Mouse (Mus musculus) adrenal gland, postnatal 10 days (tissue): ENCODE measurements around the gene Limd2. TPM values are rescaled to one million over a fixed set of nuclear protein-coding genes. Genes with fewer than 3 reads are reported as not detected.
"Not testable (repeated sequence)": the region's sequence is repeated elsewhere in the genome, so short reads cannot be mapped to it uniquely, and the experiment has no call there.

Source experiments
- DNase-seq: peaks from one replicate; pipeline ENCODE4 v3.0.0; 2021; ENCODE audit warnings: mixed read lengths
- total RNA-seq, 2 experiments: library from RNA; stranded (reverse); gene quantifications; 2 replicates each; pipeline ENCODE4 v1.2.3; 2021

Limd2 gene
- total RNA-seq, 2 experiments from 2014 or later = 40.4 to 43.1 TPM

DNA sequence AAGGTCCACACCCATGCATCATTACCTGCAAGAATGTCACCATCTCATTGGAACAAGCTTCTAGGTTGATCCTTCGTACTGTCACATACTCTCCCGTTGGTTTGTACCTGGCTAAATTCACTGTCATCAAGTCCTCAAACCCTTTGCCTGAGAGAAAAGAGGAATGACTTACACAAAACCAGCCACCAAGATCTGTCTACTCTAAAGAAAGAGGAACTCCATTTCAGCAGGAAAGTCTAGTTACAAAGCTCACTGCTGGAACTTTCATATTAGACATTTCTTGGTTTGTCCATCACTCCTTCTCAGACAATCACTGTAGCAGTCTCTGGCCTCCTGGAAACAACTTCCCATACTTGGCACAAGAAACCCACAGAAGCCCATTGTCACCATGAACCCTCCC, 12.6 kb upstream of the Limd2 start:
- DNase-seq = no peak

DNA sequence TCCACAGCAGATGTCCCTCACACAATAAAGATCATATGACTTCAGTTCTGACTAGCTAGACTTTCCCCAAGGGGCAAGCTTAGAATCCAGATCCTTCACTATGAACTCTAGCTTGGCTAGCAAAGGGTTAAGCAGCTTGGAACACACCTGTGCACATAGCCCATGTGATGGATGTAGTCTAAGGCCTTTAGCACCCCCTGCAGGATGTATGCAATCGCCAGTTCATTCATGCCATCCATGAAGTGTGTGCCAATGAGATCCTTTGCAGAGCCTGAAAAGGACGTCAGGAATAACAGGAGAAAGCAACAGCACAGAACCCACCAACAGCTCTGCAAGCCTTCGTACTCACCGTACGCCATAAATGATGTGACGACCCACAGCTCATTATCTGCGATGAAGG, 10.1 kb upstream of the Limd2 start:
- no peak for DNase-seq

DNA sequence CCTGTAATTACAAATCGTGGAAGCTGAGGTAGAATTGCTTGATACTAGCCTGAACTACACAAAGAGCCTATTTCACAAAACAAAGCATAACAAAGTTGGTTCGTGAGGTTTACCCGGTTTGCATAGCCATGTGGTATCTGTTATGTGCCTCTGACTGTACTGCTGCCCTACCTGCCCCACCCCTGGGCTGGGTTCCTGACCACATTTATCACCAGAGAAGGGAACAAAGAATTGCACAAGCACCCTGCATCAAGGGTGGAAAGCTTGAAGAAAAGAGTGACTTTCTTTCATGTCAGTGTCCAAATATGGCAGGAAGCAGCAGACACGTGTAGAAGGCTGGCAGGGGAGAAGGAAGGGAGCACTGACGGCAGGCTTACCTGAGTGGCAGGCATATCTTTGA, 6.8 kb upstream of the Limd2 start:
- no peak for DNase-seq

DNA sequence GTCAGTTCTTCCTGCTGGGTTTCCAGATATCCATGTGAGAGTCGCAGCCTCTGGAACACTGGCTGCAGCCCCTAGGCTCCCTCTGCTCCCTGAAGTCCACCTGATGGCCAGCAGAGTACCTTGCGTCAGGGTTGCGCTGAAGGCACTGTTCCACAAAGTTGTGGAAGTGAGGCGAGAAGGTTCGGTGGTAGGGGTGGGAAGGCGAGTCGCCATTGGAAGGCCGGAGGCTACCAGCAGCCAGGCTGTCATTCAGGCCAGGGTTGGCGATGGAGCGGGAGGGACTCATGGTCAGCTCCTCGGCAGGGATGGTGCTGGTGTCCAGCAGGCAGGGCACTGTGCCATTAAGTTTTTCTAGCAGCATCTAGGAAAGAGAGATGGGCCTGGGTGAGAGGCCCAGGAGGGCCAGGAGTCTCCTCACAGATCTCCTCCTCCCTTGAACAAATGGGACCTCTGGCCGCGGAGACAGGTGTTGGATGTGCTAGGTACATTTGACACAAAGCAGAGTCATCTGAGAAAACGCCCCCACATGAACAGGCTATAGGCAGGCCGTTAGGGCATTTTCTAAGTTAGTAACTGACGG, 4.0 kb upstream of the Limd2 start:
- no peak for DNase-seq

DNA sequence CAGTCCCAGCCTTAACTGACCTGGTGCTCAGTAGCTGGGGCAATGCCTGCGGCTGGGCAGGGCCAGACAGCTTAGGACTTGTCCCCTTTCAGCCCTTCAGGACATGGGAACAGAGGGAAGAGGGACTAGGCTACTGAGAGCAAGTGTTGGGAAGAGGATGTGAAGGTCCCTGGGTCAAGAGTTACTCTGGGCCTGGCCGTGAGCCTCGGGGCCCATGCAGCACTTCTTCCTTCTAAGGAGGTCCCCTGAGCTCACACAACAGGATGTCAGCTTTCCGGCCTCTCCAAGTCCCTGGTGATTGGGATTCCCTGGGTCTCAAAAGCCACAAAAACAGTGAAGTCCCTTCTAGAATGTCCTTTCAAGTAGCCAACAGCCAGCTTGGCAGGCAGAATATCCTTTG, 2.9 kb upstream of the Limd2 start:
- no peak for DNase-seq

DNA sequence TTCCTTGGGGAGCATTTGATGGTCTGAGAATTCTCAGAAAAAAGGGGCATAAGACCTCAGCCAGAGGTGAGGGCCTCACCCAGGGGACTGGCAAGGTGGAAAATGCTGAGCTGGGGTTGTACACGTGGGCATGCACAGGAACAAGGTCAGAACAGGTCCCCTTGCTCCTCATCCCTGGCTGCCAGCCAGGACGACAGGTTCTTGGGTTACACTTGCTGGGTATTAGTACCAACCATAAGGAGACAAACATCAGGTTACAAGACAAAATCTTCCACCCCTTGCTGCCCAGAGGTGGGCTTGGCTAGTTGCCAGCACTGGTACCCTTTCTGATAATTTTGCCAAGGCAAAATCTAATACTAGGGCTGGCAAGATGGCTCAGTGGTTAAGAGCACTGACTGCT, 1.6 kb upstream of the Limd2 start:
- no peak for DNase-seq

DNA sequence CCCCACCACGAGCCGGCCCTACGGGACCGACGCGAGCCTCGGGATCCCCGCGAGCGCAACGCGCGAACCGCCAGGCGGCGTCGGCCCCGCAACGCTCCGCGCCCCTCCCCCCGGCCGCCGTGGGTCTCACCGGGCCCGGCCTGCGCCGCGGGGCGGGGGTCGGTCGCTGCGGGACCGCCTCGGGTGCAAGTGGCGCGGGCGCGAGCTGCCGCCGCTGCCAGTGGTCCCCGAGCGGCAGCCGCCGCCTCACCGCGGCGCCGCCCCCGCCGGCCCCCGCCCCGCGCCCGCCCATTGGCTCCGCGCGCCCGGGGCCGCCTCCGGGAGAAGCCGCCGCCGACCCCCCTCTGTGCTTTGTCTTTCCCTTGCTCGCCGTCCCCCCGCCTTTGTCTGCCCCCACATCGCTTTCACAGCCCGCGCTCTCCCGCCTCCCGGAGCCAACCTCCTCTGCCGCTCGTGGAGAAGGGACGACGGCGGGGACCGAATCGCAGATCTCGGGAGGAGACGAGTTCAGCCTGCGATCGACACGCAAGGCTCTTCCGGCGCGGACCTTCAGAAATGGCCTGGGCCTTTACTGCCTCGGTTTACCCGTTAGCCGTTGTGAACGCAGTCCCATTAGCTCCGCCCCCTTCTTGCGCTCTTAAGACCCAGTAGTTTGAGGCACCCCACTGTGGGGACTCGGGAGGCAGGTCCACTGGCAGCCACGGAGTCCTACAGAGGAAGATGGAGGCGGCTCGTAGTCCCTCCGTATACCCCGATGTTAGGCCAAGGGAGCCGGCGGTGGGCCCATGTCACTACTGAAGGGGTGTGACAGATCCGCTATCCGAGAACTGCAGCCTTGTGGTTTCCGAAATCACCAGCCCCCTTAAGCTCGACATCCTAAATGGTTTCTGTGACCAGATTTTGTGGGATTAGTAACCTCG, 479 bp downstream of the Limd2 start:
- peak; percentile 86 for DNase-seq

DNA sequence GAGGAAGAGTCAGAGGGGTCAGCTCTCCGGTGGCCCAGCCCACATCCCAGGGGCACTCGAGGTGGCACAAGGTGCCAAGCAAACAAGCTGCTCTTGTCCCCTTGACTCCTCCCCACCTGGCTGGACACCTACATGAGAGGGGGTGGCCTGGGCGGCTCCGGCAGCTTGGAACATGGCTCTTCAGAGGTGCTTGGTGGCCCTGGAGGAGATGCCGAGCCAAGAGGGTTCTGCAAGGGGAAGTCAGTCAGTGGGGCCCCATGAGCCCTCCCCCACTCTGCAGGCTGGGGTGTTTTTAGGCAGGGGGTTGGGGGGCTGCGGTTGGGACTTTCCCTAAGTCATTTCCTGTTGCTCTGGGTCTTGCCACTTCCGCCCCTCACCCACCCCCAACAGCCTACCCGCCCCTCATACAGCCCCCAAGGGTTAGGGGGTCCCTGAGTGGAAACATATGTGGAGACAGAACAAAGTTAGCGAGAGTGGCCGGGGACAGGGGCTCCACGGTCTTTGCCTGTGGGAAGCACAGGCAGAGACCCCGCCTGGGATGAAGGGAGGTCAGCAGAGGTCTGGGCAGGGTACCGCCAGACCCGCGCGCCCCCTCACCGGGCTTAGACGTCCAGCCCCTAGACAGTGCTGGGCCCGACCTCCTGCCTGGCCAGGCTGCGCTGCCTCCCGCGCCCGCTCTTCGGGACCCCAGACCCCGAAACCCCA, 1.3 kb downstream of the Limd2 start:
- DNase-seq = peak; percentile 49

DNA sequence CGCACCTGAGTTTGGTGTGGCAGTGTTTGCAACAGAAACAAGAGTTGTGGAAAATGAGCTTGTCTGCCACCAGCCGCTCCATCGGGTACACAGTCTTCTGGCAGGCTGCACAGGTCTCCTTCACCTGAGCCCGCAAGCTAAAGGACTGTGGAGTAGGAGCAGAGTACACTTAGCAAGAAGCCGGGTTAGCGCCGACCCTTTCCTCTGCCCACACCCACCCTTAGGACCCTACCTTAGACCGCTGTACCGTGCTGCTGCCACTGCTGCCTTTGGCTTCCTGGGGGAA, 1.8 kb downstream of the Limd2 start:
- no peak for DNase-seq

DNA sequence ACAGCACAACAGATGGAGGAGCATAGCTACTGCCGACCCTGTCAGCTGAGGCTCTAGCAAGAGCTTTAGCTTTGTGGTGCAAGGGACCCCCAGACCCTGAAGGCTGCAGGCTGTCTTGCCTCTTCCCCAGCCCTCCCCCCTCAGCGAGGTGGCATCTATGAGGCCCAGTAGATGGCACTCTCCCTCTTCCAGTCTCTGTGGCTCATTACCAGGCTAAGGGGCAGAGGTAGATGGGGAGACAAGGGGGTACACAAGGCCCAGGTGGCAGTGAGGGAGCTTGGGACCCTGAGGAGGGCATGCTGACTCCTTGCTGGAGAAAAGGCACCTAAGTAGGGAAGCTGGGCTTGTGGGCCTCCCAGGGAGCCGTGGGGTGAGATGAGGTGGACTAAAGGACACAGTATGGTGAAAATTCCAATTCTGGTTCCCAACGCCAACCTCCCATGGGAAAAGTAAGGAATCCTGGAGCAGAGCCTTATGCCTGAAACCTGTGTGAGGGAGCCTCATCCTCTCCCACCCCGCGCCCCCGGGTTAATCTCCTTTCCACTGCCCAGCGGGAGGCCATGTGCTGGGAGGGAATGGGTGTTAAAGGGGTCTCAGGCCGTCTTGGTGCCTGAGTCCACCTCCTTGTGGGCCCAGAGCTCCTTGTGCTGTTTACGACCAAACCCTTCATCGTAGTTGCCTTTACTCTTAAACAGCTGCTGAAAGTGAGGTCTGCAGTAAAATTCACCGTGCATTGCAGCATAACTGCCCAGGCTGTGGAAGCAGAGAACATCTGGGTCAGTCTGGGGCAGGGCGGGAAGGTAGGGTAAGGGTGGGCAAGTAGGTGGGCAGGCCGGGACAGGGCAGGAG, 2.4 kb downstream of the Limd2 start:
- peak; percentile 43 for DNase-seq

DNA sequence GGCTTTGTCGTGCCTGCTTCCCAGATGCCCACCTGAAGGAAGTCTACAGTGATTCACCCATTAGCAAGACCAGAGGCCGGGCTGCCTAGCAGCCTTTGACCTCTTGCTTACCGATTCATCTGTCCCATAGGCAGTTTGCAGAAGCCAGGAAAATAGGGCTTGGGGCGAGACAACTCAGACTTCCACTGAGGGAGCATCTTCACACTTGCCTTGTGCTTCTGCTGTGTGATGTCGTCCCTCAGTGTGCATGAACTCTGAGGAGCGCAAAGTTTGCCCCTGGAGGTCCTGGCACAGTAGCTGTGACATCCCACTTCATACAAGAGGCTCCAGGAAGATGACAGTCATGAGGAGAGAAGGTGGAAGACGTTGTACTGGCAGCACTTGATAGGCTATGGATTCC, 3.5 kb downstream of the Limd2 start:
- no peak for DNase-seq

DNA sequence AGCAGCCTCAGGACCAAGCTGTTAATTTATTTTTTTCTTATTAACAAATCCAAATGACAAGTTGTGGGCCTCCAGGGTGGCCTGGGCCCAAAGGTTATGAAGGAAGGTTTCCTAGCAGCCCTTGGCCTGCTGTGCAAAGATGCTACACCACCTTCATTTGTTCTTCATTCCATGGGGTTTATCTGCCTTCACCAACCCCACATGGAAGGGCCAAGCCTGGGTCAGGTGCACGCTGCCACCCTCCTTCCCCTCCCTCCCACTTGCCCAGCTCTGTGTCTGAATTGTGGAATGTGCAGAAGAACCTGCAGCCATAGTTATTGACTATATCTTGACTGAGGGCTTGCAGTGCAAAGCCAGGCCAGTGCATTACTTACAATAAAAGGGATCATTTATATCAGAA, 4.4 kb downstream of the Limd2 start:
- no peak for DNase-seq

DNA sequence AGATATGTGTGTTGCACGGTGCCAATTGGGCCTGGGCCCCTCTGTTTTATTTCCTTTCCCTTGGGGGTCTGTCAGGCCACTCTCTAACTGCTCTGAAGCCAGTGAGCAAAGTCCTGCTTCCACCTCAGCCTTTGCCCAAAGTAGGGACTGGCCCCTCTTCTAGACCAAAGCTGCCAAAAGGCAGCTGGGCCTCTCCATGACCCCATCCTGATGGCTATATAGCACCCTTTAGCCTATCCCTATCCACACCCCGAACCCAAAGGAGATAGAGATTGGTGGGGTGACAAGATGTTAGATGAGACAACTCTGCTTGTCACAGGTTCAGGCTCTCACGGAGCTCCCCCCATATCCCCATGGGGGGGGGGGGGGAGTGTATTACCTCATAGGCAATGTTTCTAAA, 4.9 kb downstream of the Limd2 start:
- no peak for DNase-seq

DNA sequence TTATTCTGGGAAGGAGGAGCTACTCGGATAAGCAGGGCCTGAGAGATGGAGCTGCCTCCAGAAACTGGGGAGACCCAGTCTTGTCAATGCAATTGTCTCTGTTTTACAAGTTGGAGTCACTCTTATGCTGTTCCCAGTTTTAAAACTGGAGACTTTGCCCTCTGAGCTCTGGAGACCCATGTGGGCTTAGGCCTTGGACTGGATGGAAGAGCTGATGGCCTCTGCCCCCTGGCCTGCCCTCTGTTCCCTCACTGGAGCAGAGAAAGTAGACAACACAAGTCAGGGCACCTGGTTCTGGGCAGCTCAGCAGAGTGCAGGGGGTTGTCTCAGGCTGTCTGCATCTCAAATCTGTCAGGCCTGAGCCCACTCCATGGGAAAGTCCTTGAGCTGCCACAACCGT, 5.9 kb downstream of the Limd2 start:
- DNase-seq = no peak

DNA sequence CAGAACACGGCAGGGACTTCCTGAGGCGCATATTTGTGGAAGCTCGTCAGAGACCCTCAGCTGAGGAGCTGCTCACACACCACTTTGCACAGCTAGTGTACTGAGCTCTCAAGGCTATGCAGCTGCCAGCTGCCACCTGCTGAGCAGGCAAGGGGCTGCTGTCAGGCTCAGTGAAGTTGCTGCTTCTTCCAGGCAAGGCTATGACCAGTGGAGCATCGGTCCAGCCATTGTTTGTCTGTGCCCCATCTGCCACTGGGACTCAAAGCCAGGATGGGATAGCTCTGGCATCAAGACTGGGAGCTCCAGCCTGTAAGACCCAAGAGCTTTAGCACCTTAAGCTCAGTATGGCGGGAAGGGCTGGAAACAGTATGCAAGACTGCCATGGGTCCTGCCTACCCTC, 6.6 kb downstream of the Limd2 start:
- DNase-seq = no peak

DNA sequence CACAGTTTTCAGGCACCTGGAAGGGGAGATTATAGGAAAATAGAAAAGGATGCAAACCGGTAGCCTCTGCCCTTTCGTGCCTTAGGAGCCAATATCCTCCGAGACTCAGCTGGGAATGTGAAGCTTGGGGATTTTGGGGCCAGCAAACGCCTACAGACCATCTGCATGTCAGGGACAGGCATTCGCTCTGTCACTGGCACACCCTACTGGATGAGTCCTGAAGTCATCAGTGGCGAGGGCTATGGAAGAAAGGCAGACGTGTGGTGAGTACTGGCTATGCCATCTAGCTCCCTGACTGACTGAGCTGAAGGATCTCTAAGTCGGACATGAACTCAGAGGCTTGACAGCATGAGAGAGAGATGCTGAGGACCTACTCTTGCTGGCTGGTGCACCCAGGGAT, 8.5 kb downstream of the Limd2 start:
- DNase-seq = no peak

DNA sequence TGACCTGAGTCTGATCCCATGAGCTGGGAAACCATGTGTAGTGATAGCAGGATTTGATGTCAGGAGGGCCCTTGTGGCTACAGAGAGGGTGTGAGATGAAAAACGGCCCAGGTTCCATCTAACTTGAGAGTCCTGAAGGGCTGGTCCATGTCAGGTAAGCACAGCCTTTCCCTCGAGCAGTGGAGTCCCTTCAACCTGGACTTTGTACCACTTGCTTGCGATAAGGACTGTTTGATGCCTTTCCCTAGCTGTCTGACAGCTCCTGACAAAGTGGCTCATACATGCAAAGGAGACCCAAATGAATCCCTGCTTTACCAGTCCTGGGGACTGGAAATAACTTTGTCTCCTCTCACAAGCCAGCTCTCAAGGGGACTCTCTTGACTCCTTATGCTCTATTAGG, 9.4 kb downstream of the Limd2 start:
- no peak for DNase-seq

DNA sequence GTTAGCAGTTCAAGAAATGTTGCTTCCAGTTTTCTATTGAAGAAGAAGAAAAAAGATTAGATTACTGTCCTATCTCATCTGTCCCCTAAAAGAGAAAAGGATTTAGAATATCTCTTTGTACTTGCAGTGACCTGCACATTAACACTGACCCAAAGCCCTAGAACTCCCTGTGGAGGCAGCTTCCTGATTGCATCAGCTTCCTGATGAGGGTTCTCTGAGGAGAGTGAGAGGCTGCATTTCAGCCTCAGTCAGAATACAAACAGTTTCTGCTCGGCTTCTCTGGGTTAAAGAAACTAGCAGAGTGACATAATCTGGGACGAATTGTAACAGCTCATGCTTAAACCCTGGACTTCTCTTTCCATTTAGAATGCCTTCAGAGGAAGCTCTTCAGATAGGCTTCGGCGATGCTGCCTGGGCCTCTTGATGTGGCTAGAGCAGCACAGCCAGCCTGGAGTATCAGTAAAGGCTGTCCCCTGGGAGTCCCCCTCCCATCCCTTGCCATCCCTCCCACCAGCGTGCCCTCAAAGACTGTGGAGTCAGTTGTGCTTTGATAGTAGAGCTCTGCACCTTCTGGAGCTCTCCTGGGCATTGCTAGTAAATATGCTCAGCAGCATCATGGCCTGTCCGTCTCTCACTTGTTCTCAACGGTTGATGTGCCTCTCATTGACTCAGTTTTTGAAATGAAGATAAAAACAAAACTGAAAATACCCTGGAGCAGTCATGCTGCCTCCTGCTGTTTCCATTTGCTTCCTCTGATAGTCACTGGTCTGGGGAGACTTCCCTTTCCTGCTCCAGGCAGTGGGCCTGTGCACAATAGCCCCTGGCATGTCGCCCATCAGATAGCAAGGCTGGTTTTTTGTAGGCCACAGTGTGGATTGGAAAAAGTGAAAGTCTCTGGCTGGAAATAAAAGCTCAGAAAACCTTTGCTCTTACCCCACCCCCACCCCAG, 25.8 kb downstream of the Limd2 start:
- peak; percentile 93 for DNase-seq

DNA sequence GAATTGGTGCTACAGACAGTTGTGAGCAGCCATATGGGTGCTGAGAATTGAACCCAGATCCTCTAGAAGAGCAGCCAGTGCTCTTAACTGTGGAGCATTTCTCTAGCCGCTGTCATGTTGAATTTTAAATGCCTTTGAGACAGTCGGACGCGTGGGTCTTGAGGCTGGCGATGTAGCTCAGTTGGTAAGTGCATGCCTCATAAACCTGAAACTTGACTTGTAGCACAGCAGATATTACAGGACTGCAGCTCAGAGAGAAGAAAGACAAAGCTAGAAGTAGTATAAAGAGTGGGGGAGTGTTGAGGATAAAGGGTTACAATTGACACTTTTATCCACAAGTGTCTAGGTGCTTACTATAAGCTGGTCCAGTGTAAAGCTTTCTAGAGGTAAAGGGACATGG, 28.1 kb downstream of the Limd2 start:
- DNase-seq = no peak

DNA sequence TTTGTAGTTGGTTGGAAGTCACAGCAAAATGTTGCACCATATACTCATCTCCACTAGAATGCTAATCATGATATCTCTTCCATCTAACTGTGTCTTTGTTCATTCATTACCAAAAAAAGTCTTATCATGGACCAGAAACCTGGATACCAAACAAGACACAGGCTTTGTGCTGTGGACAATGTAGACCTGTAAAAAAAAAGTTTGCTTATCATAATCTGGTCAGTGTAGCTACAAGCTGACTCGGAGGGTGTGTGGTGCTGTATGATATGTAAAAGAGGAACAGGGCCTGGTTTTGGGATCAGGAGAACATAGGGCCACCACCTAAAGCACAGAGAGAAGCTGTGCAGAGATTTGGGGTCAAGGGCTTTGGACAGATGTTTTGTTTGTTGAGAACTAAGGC, 31.2 kb downstream of the Limd2 start:
- DNase-seq = no peak

DNA sequence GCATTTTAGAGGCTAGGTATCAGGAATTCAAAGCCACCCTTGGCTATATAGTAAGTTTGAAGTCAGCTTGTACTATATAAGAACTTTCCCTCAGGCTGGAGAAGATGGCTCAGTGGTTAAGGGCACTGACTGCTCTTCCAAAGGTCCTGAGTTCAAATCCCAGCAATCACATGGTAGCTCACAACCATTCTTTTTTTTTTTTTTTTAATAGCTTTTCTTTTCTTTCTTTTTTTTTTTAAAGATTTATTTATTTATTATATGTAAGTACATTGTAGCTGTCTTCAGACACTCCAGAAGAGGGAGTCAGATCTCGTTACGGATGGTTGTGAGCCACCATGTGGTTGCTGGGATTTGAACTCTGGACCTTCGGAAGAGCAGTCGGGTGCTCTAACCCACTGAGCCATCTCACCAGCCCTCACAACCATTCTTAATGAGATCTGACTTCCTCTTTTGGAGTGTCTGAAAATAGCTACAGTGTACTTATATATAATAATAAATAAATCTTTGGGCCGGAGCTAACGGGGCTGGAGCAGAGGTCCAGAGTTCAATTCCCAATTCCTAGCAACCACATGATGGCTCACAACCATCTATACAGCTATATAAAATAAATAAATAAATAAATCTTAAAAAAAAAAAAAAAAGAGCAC, 33.8 kb downstream of the Limd2 start:
- not testable (repeated sequence) for DNase-seq
